Mouse (Mus musculus): ENCODE data around the gene Hmgcll1.

Hmgcll1 gene

GRCm38 (mm10) chr9:76014631-76015531 is at the start of gene Hmgcll1:
Hmgcll1 (plus strand) TSS chr9:76014855.
- DNase-seq, result no peak

- DNase-seq, result no peak
These were observed 34.6 kb upstream of the Hmgcll1 start for GRCm38 (mm10) chr9:75980097-75980496.

GRCm38 (mm10) chr9:75981139-75981538 is 33.5 kb upstream of the Hmgcll1 start:
- no peak for DNase-seq

DNA sequence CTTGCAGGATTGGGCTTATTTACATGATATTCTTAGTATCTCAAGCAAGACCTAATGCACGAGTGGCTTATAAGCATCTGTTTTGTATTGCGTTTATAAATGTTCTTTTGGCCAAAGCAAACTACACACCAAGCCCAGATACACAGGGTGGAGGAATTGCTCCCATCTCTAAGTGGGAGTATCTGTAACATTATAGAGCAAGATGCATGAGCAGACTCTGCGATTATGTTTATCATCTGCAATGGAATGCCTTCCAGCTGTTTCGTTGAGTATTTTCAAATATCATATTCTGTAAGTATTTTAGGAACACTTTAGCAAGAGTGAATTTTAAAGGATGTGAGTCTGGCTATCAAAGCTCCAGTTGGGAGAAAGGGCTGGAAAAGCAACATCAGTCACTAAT is 25.2 kb upstream of the Hmgcll1 start:
- DNase-seq, result no peak

GRCm38 (mm10) chr9:75998791-75999350 is 15.8 kb upstream of the Hmgcll1 start:
- DNase-seq, result no peak

DNA sequence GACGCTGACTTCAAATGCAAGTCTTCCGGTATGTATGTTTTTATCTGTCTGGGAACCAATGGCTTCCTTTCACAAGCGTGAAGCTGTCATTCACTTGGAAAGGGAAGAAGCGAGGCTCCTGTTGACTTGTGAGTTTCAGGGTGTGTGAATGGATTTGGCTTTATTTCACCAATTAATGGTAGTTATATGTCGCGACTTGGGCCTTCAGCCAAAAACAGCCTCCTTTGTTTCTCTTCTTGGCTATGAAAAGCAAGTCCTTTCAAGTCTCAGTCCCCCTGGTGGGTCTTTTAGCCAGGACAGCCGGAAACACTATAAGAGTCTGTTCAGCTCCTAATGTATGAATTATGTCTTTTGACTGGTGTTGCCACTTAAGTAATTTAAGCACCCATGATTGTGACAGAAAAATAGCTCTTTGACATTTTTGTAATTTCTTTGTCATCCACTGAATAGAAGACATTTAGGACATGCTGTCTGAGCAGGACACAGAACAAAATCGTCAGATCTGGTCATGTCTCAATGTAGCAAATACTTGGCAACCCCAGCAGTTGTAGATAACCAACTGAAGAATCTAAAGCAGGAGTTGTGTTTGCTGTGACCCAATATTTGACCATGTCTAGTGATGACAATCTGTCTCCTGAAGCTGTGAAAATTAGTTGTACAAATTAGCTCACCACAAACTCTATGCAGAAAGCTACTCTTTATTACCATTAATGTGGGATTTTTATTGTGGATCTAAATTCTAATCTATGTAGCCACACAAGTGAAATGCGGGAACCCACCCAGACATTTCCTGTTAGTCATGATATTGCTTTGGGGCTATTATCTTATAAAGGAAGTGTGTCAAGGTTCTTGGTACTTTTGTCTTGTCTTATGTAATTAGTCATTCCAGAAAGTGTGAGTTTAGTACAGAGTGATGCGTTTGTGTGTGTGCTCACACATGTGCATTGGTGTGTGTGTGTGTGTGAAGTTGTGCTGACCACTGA is 13.5 kb upstream of the Hmgcll1 start:
- DNase-seq, result no peak

DNA sequence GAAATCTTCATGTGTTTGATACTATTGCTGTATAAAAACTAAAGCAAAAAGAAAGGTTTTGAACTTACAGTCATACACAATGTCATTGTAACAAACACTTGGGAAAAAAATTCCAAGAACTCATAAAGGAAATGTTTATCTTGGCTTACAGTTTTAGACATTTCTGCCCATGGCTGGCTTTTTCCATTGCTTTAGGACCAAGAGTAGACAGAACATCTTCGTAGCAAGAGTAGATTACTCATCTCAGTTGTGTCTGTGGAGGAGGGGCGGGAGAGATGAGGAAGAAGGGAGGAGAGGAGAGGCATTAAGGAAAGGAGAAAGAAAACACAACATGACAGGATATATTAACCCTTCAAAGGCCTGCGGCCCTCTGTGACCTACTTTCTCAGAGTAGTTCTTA is 11.6 kb upstream of the Hmgcll1 start:
- DNase-seq, result no peak

DNA sequence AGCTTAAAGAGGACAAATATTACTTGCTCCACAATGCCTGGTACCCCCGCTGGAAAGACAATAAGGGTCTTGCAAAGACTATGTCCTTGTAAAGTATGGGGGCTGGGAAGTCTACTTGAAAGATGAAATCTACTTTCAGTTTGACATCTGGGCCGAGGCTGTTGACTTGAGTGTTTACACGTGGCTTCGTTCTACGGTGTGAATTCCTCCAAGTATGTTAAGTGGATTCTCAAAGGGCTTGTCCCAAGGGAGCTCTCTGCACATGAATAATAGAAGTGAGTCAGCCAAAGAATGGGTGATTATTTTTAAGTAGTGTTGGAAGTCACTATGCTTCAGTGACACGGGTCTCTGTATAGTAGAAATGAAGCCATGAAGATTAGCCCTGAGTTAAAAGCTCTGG is 11.0 kb upstream of the Hmgcll1 start:
- DNase-seq, result no peak

DNA sequence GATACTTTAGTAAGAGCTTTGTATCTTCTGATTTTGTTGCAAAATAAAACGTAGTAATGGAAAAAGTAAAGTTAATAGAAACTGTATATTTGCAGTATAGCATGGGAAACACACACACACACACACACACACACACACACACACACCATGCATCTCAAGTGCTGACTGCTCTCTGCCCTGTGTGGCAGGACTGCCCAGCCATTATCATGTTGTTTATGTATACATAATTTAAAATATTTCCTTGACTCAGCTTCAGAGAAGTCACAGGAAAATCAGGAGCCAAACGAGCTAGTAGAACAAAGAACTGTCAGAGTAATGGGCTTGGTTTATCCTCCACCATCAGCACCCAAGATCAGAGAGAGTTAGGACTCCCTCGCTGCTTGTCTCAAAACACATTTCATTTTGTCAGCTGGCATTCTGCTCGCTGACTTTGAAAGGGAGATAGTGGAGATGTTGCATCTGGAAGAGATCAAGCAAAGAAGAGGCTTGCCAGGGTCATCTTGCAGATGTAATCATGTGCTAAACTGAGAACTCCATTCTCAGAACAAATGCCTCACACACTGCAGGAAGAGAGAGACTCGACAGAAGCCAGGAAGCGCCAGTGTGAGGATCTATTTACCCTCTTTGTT is 7.2 kb upstream of the Hmgcll1 start:
- DNase-seq, result no peak

DNA sequence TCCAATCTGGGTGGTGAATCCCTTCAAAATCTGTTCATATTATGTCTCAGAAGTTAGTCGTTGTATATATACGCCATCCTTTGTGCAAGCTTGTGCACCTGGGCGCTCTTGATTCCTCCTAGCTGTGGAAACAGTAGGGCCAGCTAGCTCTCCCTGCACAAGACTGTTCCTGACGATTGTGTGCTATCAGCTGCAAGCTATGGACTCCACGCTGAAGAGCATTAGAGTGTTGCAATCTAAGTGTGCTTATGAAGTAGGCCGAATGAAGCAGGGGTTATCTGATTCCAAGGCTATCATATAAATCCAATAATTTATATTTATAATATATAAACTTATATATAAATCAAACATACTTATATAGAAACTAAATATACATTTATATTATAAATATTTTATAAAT is 866 bp upstream of the Hmgcll1 start:
- DNase-seq, result no peak

DNA sequence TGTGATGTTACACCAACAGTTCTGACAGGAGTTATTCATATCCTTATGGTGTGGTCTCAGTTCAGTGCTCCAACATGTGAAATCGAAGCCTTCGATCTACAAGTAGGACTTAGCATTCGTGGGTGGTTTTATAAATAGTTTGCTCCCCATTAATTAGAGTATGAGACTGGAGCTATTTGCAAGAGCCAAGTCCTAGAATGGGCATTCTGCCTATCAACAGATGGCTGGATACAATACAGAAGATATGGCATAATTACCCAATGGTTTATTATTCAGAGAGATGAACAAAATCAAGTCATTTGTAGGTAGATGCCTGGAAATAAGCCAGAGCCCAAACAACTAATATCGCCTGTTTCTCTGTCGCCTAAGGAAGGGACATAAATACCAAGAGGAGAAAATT is 1.3 kb downstream of the Hmgcll1 start:
- DNase-seq, result no peak

GRCm38 (mm10) chr9:76016506-76016905 is 1.9 kb downstream of the Hmgcll1 start:
- no peak for DNase-seq

- no peak for DNase-seq
These were observed 8.9 kb downstream of the Hmgcll1 start for GRCm38 (mm10) chr9:76023551-76023973.

DNA sequence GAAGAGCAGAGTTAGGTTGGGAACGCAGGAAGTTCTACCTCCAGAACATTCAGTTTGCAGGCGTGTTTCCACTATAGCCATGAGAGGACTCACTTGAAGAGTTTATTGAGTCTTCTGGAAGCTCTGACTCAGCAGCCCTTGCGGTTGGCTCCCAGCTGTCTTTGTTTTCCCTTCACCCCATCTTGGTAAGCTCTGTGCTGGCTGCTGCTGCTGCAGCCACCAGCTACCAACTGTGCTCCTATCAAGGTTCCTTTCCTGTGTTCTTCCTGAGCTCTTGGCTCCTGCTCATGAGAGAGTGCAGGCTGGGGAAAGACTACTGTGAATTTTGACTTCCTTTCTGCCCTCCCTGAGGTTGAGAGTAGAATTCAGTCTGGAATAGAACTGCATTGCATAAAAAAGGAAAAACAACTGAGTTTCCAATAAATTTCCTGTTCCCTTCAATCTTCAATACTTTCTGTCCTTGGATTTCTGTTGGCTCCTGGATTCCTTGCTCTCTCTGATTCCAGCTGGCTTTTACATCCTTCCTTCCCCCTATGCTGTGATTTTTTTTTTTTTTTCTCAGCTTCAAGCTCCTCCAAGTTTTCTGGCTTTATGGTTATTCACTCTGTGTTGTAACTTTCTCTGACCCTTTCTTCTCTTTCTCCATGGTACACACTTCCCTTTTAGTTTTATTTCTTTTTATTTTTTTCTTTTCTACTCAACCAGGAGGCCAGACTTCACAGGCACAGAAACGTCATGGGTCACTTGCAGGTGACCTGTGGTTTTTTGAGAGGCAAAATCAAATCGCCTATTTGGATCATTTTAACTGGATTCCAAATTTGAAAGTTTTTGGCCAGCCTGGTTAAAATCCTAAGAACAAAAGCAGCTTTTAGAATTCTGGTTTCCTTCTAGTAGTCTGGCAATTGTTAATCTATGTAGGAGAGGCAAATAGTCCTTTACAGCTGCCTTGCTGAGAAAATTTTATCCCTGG is 9.9 kb downstream of the Hmgcll1 start:
- DNase-seq, result no peak

GRCm38 (mm10) chr9:76029471-76030199 is 15.0 kb downstream of the Hmgcll1 start:
- DNase-seq, result no peak

DNA sequence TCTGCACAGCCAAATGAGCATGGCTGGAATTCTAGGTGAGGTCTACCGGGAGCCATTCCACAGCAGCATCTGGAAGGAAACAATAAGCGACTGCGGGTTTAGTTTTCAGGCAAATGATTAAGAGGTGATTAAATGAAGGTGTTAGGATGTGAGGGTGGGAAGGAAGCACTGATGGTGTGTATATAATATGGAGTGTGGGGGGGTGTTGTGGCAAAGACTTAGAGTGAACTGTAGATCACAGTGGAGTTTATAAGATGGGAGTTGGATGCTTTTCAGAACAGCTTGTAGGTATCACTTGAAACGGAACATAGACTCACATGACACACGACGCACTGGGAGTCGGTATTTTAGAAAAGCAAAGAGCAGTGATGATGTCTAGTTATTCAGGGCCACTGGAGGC is 20.4 kb downstream of the Hmgcll1 start:
- DNase-seq, result no peak

DNA sequence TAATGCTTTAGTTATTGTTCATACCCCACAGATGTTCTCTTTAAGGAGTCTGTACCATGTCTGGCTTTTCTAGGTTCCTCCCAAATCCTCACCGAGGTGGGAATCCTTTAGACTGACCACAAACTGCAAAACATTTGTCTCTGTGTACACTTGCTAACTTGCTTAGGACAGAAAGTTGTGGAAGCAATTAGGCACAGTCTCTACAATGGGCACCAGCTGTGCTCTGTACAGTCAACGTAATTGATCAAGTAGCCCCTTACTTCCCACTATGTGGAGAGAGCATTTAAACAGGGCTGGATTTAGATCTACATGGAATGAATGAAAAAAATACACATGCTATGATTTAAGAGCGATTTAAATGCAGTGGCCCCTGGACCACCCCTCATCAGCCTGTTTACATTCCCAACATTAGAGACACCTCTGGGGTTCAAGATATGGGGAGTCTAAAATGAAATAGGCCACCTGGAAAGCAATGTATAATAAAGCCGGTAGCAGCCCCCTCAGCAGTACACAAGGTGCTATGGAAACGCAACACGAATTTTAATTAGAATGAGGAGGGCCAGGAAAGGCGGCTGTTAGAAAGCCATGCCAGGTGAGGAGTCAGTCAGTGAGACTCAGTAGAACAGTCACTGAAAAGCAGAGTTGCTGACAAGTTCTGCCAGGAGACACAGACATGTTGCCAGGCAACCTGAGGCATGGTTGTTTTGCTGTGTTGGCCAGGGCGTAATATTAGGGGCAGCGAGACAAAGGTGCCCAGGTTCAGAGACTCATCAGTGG is 23.9 kb downstream of the Hmgcll1 start:
- DNase-seq, result no peak

GRCm38 (mm10) chr9:76039711-76040110 is 25.1 kb downstream of the Hmgcll1 start:
- no peak for DNase-seq

DNA sequence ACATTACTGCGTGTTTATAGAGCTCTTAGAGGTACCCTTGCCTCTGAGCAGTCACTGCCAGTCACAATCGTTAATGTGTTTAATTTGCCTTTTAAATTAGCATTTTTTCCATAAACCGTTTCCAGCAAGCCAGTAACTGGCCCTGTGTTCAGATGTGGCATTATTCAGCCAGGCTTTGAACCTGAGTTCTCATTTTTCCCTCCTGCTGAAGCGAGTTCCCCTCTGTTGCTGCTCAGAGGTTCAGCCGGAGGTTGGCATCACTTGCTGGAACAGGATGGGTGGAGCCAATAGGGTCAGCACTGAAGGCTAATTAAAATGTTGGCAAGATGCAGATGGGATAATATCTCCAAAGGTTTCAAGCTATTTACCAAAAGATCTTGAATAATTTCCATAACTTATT is 28.7 kb downstream of the Hmgcll1 start:
- no peak for DNase-seq

DNA sequence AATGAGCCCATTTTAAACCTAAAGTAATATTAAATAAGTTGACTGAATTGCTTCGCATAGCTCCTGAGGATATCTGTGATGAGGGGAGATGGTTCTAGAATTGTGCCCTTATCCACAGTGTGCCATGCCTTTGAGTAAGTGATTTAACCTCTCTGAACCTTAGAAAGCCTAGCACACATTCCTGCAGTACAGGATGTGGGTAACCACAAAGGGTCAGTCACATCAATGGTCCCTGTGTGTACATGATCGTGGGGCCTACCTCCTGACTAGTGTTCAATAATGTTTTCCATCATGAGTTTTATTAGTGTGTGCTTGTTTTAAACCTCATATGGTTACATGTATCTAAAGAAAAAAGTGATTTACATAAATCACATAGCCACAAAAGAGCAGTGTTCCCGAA is 46.3 kb downstream of the Hmgcll1 start:
- no peak for DNase-seq

Measured in spleen, adult 18-20 months (tissue).